Mouse (Mus musculus): ENCODE results near the gene Kcnh7. TPM values are rescaled to one million over a fixed set of nuclear protein-coding genes. Genes with fewer than 3 reads are reported as not detected.

Kcnh7 gene
- polyA plus RNA-seq, 1 experiment from 2014 or later: 0.13 TPM

- Histone ChIP-seq H3K9me3 (ENCODE audit: low read depth, low read length) (no peaks in the 10 kb centered on the region), H3K4me2 (no peak overlapping the region), H3K4me3 (ENCODE audit: low read depth, low read length) (no peak overlapping the region), H3K36me3 (ENCODE audit: insufficient read depth) (no peaks in the 10 kb centered on the region), H3K9ac (no peak overlapping the region), H3K4me1 (ENCODE audit: insufficient read depth) (no peaks in the 10 kb centered on the region), H3K27ac (ENCODE audit: low read depth) (no peak overlapping the region), H3K27me3 (ENCODE audit: insufficient read depth, low read length) (no peaks in the 10 kb centered on the region)
- ATAC-seq (ENCODE audit: insufficient read depth) (no peak), DNase-seq (no peak)
- TF ChIP-seq CTCF (IDR thresholded peaks at IDR 0.05; ENCODE audit: low read depth): no peak
- WGBS: 94% methylated on average over 5 of the region's 5 CpGs
Observed at GRCm38 (mm10) chr2:62672788-62673187, 511.3 kb downstream of the Kcnh7 start.

- Histone ChIP-seq H3K4me3 (ENCODE audit: low read depth, low read length) (no peak overlapping the region), H3K4me2 (no peak overlapping the region), H3K4me1 (ENCODE audit: insufficient read depth) (no peaks in the 10 kb centered on the region), H3K36me3 (ENCODE audit: insufficient read depth) (no peaks in the 10 kb centered on the region), H3K9ac (no peak overlapping the region), H3K27me3 (ENCODE audit: insufficient read depth, low read length) (no peaks in the 10 kb centered on the region), H3K27ac (ENCODE audit: low read depth) (no peak overlapping the region), H3K9me3 (ENCODE audit: low read depth, low read length) (no peaks in the 10 kb centered on the region)
- ATAC-seq (ENCODE audit: insufficient read depth) (no peak), DNase-seq (no peak)
- WGBS: 67% methylated on average over 4 of the region's 4 CpGs
- no peak for TF ChIP-seq CTCF (IDR thresholded peaks at IDR 0.05; ENCODE audit: low read depth)
Observed at GRCm38 (mm10) chr2:62670767-62671166, 513.3 kb downstream of the Kcnh7 start.

GRCm38 (mm10) chr2:62670301-62670700 lies 513.8 kb downstream of the Kcnh7 start:
- no peaks in the 10 kb centered on the region for H3K9me3 ChIP-seq (ENCODE audit: low read depth, low read length)
- no peak overlapping the region for H3K27ac ChIP-seq (ENCODE audit: low read depth)
- H3K4me2 ChIP-seq: no peak overlapping the region
- H3K36me3 ChIP-seq (ENCODE audit: insufficient read depth): no peaks in the 10 kb centered on the region
- H3K9ac ChIP-seq: no peak overlapping the region
- H3K27me3 ChIP-seq (ENCODE audit: insufficient read depth, low read length): no peaks in the 10 kb centered on the region
- TF ChIP-seq CTCF (IDR thresholded peaks at IDR 0.05; ENCODE audit: low read depth): no peak
- H3K4me1 ChIP-seq (ENCODE audit: insufficient read depth): no peaks in the 10 kb centered on the region
- 74% methylated on average over 5 of the region's 5 CpGs for WGBS
- ATAC-seq (ENCODE audit: insufficient read depth) (no peak), DNase-seq (no peak)
- H3K4me3 ChIP-seq (ENCODE audit: low read depth, low read length): no peak overlapping the region

DNA sequence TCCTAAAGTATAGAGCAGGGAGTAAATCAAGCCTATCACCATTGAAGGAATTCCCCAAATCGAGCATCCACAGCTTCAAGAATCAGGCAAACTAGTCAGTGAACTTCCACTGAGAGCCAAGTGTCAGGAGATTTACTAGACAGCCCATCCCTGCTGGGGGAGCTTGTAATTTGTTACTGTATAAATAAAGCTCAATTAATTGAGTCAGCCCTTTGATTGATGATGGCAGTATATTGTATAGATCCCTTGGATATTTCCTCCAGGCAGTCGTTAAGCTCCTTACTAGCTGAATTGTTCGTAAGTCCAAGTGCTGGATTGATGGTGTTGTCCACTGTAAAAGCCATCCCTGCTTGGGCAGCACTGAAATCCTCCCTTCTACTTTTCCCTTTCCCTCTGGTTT lies 514.2 kb downstream of the Kcnh7 start:
- WGBS: 62% methylated on average over 3 of the region's 3 CpGs
- H3K9me3 ChIP-seq (ENCODE audit: low read depth, low read length): no peaks in the 10 kb centered on the region
- no peak overlapping the region for H3K9ac ChIP-seq
- H3K4me1 ChIP-seq (ENCODE audit: insufficient read depth): no peaks in the 10 kb centered on the region
- H3K27me3 ChIP-seq (ENCODE audit: insufficient read depth, low read length): no peaks in the 10 kb centered on the region
- no peak overlapping the region for H3K4me2 ChIP-seq
- no peaks in the 10 kb centered on the region for H3K36me3 ChIP-seq (ENCODE audit: insufficient read depth)
- no peak overlapping the region for H3K4me3 ChIP-seq (ENCODE audit: low read depth, low read length)
- no peak for ATAC-seq (ENCODE audit: insufficient read depth)
- H3K27ac ChIP-seq (ENCODE audit: low read depth): no peak overlapping the region
- no peak for TF ChIP-seq CTCF (IDR thresholded peaks at IDR 0.05; ENCODE audit: low read depth)
- DNase-seq: no peak

DNA sequence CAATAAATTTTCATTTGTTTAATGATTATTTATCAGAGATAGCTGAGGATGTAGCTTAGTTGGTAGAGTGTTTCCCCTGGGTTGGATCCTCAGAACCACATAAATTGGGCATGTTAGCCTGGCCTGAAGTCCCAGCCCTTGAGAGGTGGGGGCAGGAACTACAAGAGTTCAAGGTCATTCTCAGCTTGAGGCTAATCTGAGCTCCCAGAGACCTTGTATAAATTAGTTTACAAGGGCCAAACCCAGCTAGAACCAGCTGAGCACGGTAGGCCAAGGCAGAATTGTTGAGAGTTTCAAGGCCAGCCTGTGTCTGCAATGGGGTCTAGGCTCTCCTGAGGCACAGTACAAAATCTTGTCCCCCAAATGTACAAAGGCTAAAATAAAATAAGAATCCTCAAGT lies 518.6 kb downstream of the Kcnh7 start:
- no peak for TF ChIP-seq CTCF (IDR thresholded peaks at IDR 0.05; ENCODE audit: low read depth)
- DNase-seq (no peak), ATAC-seq (ENCODE audit: insufficient read depth) (no peak)
- Histone ChIP-seq H3K27me3 (ENCODE audit: insufficient read depth, low read length) (no peaks in the 10 kb centered on the region), H3K4me2 (no peak overlapping the region), H3K27ac (ENCODE audit: low read depth) (no peak overlapping the region), H3K36me3 (ENCODE audit: insufficient read depth) (no peaks in the 10 kb centered on the region), H3K4me1 (ENCODE audit: insufficient read depth) (no peaks in the 10 kb centered on the region), H3K9me3 (ENCODE audit: low read depth, low read length) (no peaks in the 10 kb centered on the region), H3K9ac (no peak overlapping the region), H3K4me3 (ENCODE audit: low read depth, low read length) (no peak overlapping the region)
- 34% methylated on average over 1 of the region's 1 CpGs for WGBS

GRCm38 (mm10) chr2:62664839-62665238 lies 519.2 kb downstream of the Kcnh7 start:
- TF ChIP-seq CTCF (IDR thresholded peaks at IDR 0.05; ENCODE audit: low read depth): no peak

GRCm38 (mm10) chr2:62664135-62664670 lies 519.9 kb downstream of the Kcnh7 start, which contains the start of gene Gca:
Gene Gca (plus strand): TSS chr2:62664285.
- Histone ChIP-seq H3K9ac (peak within 1 kb of the TSS; percentile 52), H3K36me3 (ENCODE audit: insufficient read depth) (no peaks in the 10 kb centered on the region), H3K4me1 (ENCODE audit: insufficient read depth) (no peaks in the 10 kb centered on the region), H3K4me3 (ENCODE audit: low read depth, low read length) (peak within 1 kb of the TSS; percentile 53), H3K4me2 (peak within 1 kb of the TSS; percentile 78), H3K27me3 (ENCODE audit: insufficient read depth, low read length) (no peaks in the 10 kb centered on the region), H3K27ac (ENCODE audit: low read depth) (no peak within 1 kb of the TSS), H3K9me3 (ENCODE audit: low read depth, low read length) (no peaks in the 10 kb centered on the region)
- no peak for TF ChIP-seq CTCF (IDR thresholded peaks at IDR 0.05; ENCODE audit: low read depth)
- peak; percentile 78 for DNase-seq
- WGBS: under 1% methylated on average over 43 of the region's 43 CpGs
- ATAC-seq (ENCODE audit: insufficient read depth): peak; percentile 98

More at GRCm38 (mm10) chr2:62664839-62665238, 519.2 kb downstream of the Kcnh7 start:
- peak overlapping the region; percentile 78 for H3K4me2 ChIP-seq
- no peaks in the 10 kb centered on the region for H3K36me3 ChIP-seq (ENCODE audit: insufficient read depth)
- no peak overlapping the region for H3K9ac ChIP-seq
- no peak overlapping the region for H3K27ac ChIP-seq (ENCODE audit: low read depth)
- DNase-seq: no peak
- H3K27me3 ChIP-seq (ENCODE audit: insufficient read depth, low read length): no peaks in the 10 kb centered on the region
- peak overlapping the region; percentile 53 for H3K4me3 ChIP-seq (ENCODE audit: low read depth, low read length)
- H3K4me1 ChIP-seq (ENCODE audit: insufficient read depth): no peaks in the 10 kb centered on the region
- no peaks in the 10 kb centered on the region for H3K9me3 ChIP-seq (ENCODE audit: low read depth, low read length)
- WGBS: 64% methylated on average over 7 of the region's 7 CpGs
- ATAC-seq (ENCODE audit: insufficient read depth): no peak
